Comparison of ENCODE assay signal across 9 mouse cellular contexts in the genomic region with DNA sequence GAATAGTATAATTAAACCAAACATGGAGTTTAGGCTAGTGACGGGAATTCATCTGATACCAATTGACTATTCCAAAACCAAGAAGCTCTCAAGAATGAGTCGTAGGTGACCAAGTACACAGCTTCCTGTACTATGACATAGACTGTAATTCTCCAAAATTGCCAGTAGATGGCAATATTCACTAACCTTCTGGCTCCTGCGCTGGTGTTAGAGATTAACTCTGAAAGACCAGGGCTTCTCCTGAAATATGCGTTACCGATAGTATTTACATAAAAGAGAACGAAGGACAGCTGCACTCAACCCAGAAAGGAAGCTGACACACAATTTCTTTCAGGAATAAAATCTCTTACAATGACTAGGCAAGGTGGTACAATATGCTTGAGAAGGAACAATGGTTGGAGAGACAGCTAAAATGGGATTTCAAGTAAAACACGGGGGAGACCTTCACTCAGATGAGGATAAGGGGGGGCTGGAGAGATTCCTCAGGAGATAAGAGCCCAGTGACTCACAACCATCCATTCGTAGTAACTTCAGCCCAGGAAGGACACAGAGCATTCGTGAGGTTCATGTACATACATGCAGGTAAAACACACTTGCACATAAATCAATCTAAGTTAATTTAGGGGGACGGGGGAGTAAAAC. TPM values are rescaled to one million over a fixed set of nuclear protein-coding genes. Genes with fewer than 3 reads are reported as not detected.
DNase-seq lines count a peak whose midpoint lies in the region; ATAC-seq and TF ChIP-seq lines count a peak whose summit lies in the region.
"Had no signal": no experiment of that assay in that cellular context is flagged by ENCODE, and none has a peak within 500 bp of the region (broad histone marks: within the 10 kb centered on the region; RNA-seq: fewer than 3 reads in every experiment).

No protein-coding gene starts in this region.

- H3K4me3 ChIP-seq in liver, adult 2 months (ENCODE audit: insufficient read depth, low read depth, low read length): no peak overlapping the region
- no peak overlapping the region for H3K4me3 ChIP-seq in forebrain, embryonic 14.5 days (ENCODE audit: low read depth, low read length)
- H3K4me3 ChIP-seq: liver, embryonic 15.5 days had no signal

- H3K27ac ChIP-seq in liver, adult 2 months (replicated peaks; ENCODE audit: insufficient read depth, low read depth, low read length): no peak overlapping the region
- H3K27ac ChIP-seq in forebrain, embryonic 14.5 days (ENCODE audit: low read depth, low read length): no peak overlapping the region
- H3K27ac ChIP-seq: liver, embryonic 15.5 days had no signal

- H3K27me3 ChIP-seq in liver, adult 2 months (ENCODE audit: control insufficient read depth, insufficient read depth, low read length): no peaks in the 10 kb centered on the region
- H3K27me3 ChIP-seq in forebrain, embryonic 14.5 days (replicated peaks; ENCODE audit: control insufficient read depth, insufficient read depth, low read length): no peaks in the 10 kb centered on the region
- H3K27me3 ChIP-seq: liver, embryonic 15.5 days had no signal

- TF ChIP-seq POLR2A in liver, adult 2 months (IDR thresholded peaks at IDR 0.05; ENCODE audit: extremely low read depth, insufficient read depth, low read length): no peak

- H3K79me2 ChIP-seq in liver, adult 2 months (ENCODE audit: control insufficient read depth, insufficient read depth, low read length): no peaks in the 10 kb centered on the region

- H3K9ac ChIP-seq in liver, adult 2 months (ENCODE audit: low read depth, low read length): no peak overlapping the region
- no peak overlapping the region for H3K9ac ChIP-seq in forebrain, embryonic 14.5 days (ENCODE audit: low read length)
- H3K9ac ChIP-seq: liver, embryonic 15.5 days had no signal

- WGBS in liver, adult 2 months: 18% methylated on average over 10 of the region's 10 CpGs
- 9% methylated on average over 10 of the region's 10 CpGs for WGBS in forebrain, embryonic 14.5 days
- WGBS in large intestine, adult 2 months: 15% methylated on average over 10 of the region's 10 CpGs

- no peak; the same call in 1 of the 2 replicates for TF ChIP-seq CTCF in liver, adult 2 months (IDR thresholded peaks at IDR 0.05; ENCODE audit: low read depth, low read length)

- DNase-seq in liver, adult 2 months (ENCODE audit: extremely low read depth, low read depth, low spot score): peak; percentile 40
- no peak for DNase-seq in liver
- DNase-seq in T-cell, adult 2 months (ENCODE audit: low spot score): peak; percentile 31
- DNase-seq in forebrain, embryonic 14.5 days (ENCODE audit: low spot score): peak; percentile 88
- DNase-seq in large intestine, adult 2 months (ENCODE audit: low read depth, low spot score): peak; percentile 28
- peak; percentile 65 for DNase-seq in naive thymus-derived CD4-positive, alpha-beta T cell, adult 2 months (ENCODE audit: low read depth)
- DNase-seq in spleen, postnatal 4 days (ENCODE audit: low spot score in 2 of 2): no peak
- no peak for DNase-seq in gastrocnemius, postnatal 36 days

- H3K4me1 ChIP-seq in liver, adult 2 months (ENCODE audit: control insufficient read depth, insufficient read depth, low read length): no peaks in the 10 kb centered on the region
- no peaks in the 10 kb centered on the region for H3K4me1 ChIP-seq in forebrain, embryonic 14.5 days (ENCODE audit: control insufficient read depth, insufficient read depth, low read length)
- H3K4me1 ChIP-seq: liver, embryonic 15.5 days had no signal

- H3K36me3 ChIP-seq in liver, adult 2 months (ENCODE audit: control insufficient read depth, insufficient read depth, low read length): no peaks in the 10 kb centered on the region
- no peaks in the 10 kb centered on the region for H3K36me3 ChIP-seq in forebrain, embryonic 14.5 days (ENCODE audit: control insufficient read depth, insufficient read depth, low read length)
- H3K36me3 ChIP-seq: liver, embryonic 15.5 days had no signal

- H3K9me3 ChIP-seq in forebrain, embryonic 14.5 days (replicated peaks; ENCODE audit: control insufficient read depth, low read length): no peaks in the 10 kb centered on the region
- H3K9me3 ChIP-seq: liver, embryonic 15.5 days had no signal

- intact Hi-C loops in gastrocnemius, postnatal 36 days (cut with DNase I): loop anchor here (1.0 to 5.0 kb wide), 2 partner anchors 45 to 132 kb away; no protein-coding TSS in a partner anchor

- peak; percentile 89 for ATAC-seq in forebrain, embryonic 14.5 days

- H3K4me2 ChIP-seq in forebrain, embryonic 14.5 days (ENCODE audit: low read length): peak overlapping the region; percentile 29; the same call in 1 of the 2 replicates
- H3K4me2 ChIP-seq: liver, embryonic 15.5 days had no signal

RNA-seq across cellular contexts. Expression of a gene that starts 31.4 kb away (rescaled TPM):
- total RNA-seq in liver, adult 2 months (2014; rRNA removed): not detected in 2 replicates
- not detected in 2 replicates for polyA plus RNA-seq in liver, adult 2 months (2012; rRNA removed)
- not detected in 2 replicates for polyA plus RNA-seq in forebrain, embryonic 14.5 days (2014; fragmentation: Nextera tagmentation; extraction: Ambion mirVana)
- polyA plus RNA-seq in large intestine, adult 2 months (2012; rRNA removed): 0.04 TPM in 1 of 2 replicates, not detected in the other
- not detected for total RNA-seq in gastrocnemius, postnatal 36 days (2021)
- polyA plus RNA-seq: liver, embryonic 15.5 days had no signal

RNA-seq across cellular contexts. Expression of a gene that starts 42.5 kb away (rescaled TPM):
- not detected in 2 replicates for total RNA-seq in liver, adult 2 months (2014; rRNA removed)
- not detected in 2 replicates for polyA plus RNA-seq in liver, adult 2 months (2012; rRNA removed)
- not detected in 2 replicates for polyA plus RNA-seq in forebrain, embryonic 14.5 days (2014; fragmentation: Nextera tagmentation; extraction: Ambion mirVana)
- not detected in 2 replicates for polyA plus RNA-seq in large intestine, adult 2 months (2012; rRNA removed)
- not detected for total RNA-seq in gastrocnemius, postnatal 36 days (2021)
- polyA plus RNA-seq: liver, embryonic 15.5 days had no signal

Comparison
In these comparisons a context has a peak if more than half of its experiments do, and no peak if none do; other contexts are left out.
1. DNase-seq: peak in liver, adult 2 months (single experiment), T-cell, adult 2 months (single experiment), forebrain, embryonic 14.5 days (single experiment), large intestine, adult 2 months (single experiment) and naive thymus-derived CD4-positive, alpha-beta T cell, adult 2 months (single experiment); none in liver (single experiment), spleen, postnatal 4 days (0 of 2) and gastrocnemius, postnatal 36 days (0 of 2).